Mouse (Mus musculus) neural tube, postnatal 0 days (tissue): ENCODE results near the gene Ubd. TPM values are rescaled to one million over a fixed set of nuclear protein-coding genes. Genes with fewer than 3 reads are reported as not detected.

Experiments
- polyA plus RNA-seq: library from polyadenylated mRNA; unstranded; fragments of >200 nt; fragmentation: Nextera tagmentation; extraction: Ambion mirVana; gene quantifications from 2 replicates; pipeline ENCODE4 v1.2.1, GENCODE M21; 2015

The Ubd gene
- polyA plus RNA-seq, result not detected in 2 replicates

DNA sequence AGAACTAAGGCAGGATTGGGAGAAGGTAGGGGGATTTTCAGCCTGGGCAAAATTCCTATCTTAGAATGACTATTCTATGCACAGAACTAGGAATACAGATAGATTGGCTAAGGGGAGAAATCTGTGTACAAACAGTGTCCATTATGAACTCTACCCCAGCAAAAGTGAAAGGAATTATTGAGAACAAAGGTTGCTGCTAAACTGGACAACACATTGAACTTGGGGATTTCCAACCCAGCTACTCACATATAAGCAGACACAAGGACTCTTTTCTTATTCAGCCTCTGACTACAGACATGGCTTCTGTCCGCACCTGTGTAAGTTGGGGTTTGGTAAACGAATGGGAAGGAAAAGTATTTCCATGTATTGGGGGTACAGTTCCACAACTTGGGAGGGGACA lies at the start of gene Ubd:
Ubd (plus strand) TSS at position 237 of the 400 bp plus-strand sequence.

DNA sequence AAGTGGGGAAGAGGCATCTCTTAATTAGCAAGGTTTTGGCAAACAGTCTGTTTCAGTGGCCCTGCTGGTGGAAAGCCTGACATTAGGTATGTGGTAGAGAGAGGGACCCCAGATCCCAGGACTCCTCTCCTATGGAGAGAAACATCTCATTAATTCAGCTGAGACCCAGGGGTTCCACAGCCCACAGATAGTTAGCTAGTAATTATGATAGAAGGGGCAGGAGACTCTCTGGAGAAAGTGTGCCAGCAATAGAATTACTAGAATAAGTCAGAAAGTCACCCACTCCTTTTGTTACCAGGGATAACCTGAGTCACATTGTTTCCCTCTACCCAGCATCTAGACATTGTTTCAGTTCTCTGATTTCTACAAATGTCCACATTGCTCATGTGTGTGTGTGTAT lies 32.3 kb upstream of the Ubd start, which contains the start of gene Olfr93:
Olfr93 (minus strand) TSS at position 101 of the 400 bp plus-strand sequence.

GRCm38 (mm10) chr17:37200894-37201293 lies 7.2 kb downstream of the Ubd start, which contains the start of gene Olfr94:
Gene Olfr94, minus strand, starts transcription at chr17:37200994.

GRCm38 (mm10) chr17:37213018-37213417 lies 19.3 kb downstream of the Ubd start, which contains the start of gene Olfr95:
Gene Olfr95, minus strand, starts transcription at chr17:37213118.

DNA sequence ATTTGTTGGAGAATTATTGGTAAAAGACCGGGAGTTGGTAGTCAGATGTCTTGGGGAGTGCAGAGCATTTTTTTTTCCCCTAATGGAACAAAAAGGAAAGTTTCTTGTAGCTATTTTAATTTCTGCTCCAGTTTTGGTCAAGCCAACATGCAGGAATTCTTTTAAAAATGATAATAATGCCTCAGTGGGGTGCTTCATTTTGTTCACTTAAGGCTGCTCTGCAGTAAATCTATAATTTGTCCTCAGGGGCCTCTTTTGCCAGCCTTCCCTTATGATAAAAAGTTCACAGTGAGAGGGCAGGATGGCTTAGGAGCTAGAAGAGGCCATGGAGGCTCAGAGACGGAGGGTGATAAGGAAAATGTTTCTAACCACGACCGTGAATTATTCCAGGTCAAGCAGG lies 26.2 kb downstream of the Ubd start, which contains the start of gene Olfr96:
Olfr96 (plus strand) TSS at position 301 of the 400 bp plus-strand sequence.

DNA sequence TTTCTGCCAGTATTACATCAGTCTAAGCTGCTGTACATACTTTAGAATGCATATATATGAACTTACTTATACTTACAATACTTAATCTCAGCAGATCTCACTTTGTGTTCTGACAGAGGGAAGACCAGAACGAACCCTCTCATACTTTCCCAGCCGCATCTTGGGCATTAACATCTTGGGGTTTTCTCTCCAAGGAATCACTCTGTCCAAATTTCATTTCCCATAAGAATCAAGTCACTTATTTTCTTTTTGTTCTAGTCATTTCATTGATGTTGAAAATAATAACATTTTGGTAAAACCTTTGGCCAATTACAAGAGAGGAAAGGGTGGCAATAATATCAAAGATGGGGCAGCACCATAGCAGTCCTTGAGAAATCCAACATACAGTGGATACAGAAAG lies 43.5 kb downstream of the Ubd start, which contains the start of gene Olfr97:
Olfr97 (minus strand) TSS at position 101 of the 400 bp plus-strand sequence.

Other genes starting within 250 kb of the Ubd start
- gene Ppp1r11, start 242.2 kb upstream of the Ubd start, polyA plus RNA-seq, result 153 and 169 TPM in 2 replicates
- 54.6 and 58.0 TPM in 2 replicates for gene Znrd1, start 235.3 kb upstream of the Ubd start, polyA plus RNA-seq
- gene Znrd1as, start 235.3 kb upstream of the Ubd start, polyA plus RNA-seq, result 3.4 and 4.6 TPM in 2 replicates
- gene 2410137M14Rik, start 212.7 kb upstream of the Ubd start, polyA plus RNA-seq, result 0.25 TPM in 1 of 2 replicates, not detected in the other
- 1.1 and 1.4 TPM in 2 replicates for gene H2-M5, start 204.4 kb upstream of the Ubd start, polyA plus RNA-seq
- 106 and 132 TPM in 2 replicates for gene Zfp57, start 192.7 kb upstream of the Ubd start, polyA plus RNA-seq
- 0.88 and 2.0 TPM in 2 replicates for gene Mog, start 170.5 kb upstream of the Ubd start, polyA plus RNA-seq
- gene Gabbr1, start 147.9 kb upstream of the Ubd start, polyA plus RNA-seq, result 95.5 and 105 TPM in 2 replicates
- 0.08 TPM in 1 of 2 replicates, not detected in the other for gene Olfr90, start 105.4 kb upstream of the Ubd start, polyA plus RNA-seq
- not detected in 2 replicates for gene Olfr91, start 95.6 kb upstream of the Ubd start, polyA plus RNA-seq
- gene Olfr92, start 73.8 kb upstream of the Ubd start, polyA plus RNA-seq, result not detected in 2 replicates
- not detected in 2 replicates for gene Olfr93, start 32.4 kb upstream of the Ubd start, polyA plus RNA-seq
- 0.21 TPM in 1 of 2 replicates, not detected in the other for gene Olfr94, start 7.1 kb downstream of the Ubd start, polyA plus RNA-seq
- gene Olfr95, start 19.2 kb downstream of the Ubd start, polyA plus RNA-seq, result 0.03 and 0.04 TPM in 2 replicates
- gene Olfr96, start 26.3 kb downstream of the Ubd start, polyA plus RNA-seq, result not detected in 2 replicates
- gene Olfr97, start 43.4 kb downstream of the Ubd start, polyA plus RNA-seq, result not detected in 2 replicates
- gene Olfr98, start 69.9 kb downstream of the Ubd start, polyA plus RNA-seq, result not detected in 2 replicates
- gene H2-M3, start 76.3 kb downstream of the Ubd start, polyA plus RNA-seq, result 2.6 and 2.8 TPM in 2 replicates
- not detected in 2 replicates for gene Olfr99, start 89.6 kb downstream of the Ubd start, polyA plus RNA-seq
- gene Olfr101, start 110.4 kb downstream of the Ubd start, polyA plus RNA-seq, result not detected in 2 replicates
- not detected in 2 replicates for gene Olfr102, start 123.2 kb downstream of the Ubd start, polyA plus RNA-seq
- not detected in 2 replicates for gene Olfr103, start 145.8 kb downstream of the Ubd start, polyA plus RNA-seq
- gene Olfr104-ps, start 165.7 kb downstream of the Ubd start, polyA plus RNA-seq, result not detected in 2 replicates
- gene Olfr105-ps, start 185.1 kb downstream of the Ubd start, polyA plus RNA-seq, result not detected in 2 replicates
- gene Olfr106-ps, start 196.5 kb downstream of the Ubd start, polyA plus RNA-seq, result not detected in 2 replicates
- gene Olfr107, start 205.3 kb downstream of the Ubd start, polyA plus RNA-seq, result not detected in 2 replicates